Mouse (Mus musculus) lung, embryonic 14.5 days (tissue): ENCODE data around the gene Fblim1. TPM values are rescaled to one million over a fixed set of nuclear protein-coding genes. Genes with fewer than 3 reads are reported as not detected.

Source experiments
- ATAC-seq: fragments of 200-750 bp; cut with Nextera tagmentation; 2 replicates; pipeline ENCODE4 v1.8.0; 2017; ENCODE audit warnings: mild to moderate bottlenecking, moderate TSS enrichment, moderate library complexity; ENCODE audit not compliant: insufficient read depth
- DNase-seq: peaks from one replicate; pipeline ENCODE4 v3.0.0-alpha.2; 2015
- H3K27ac ChIP-seq: fragments of 300-500 bp; sonication (generic); 2 replicates; pipeline ENCODE4 v1.5.1; 2014; ENCODE audit warnings: low read depth, mild to moderate bottlenecking, moderate library complexity
- H3K27me3 ChIP-seq: fragments of 300-500 bp; sonication (generic); 2 replicates; pipeline ENCODE4 v1.6.1; 2014; ENCODE audit warnings: low read length, control low read depth; ENCODE audit not compliant: insufficient read depth
- H3K36me3 ChIP-seq: fragments of 300-500 bp; sonication (generic); 2 replicates; pipeline ENCODE4 v1.6.1; 2014; ENCODE audit warnings: control low read depth; ENCODE audit not compliant: insufficient read depth
- H3K4me1 ChIP-seq: fragments of 300-500 bp; sonication (generic); 2 replicates; pipeline ENCODE4 v1.6.1; 2014; ENCODE audit warnings: antibody characterized with exemption, control low read depth; ENCODE audit not compliant: insufficient read depth
- H3K4me2 ChIP-seq: fragments of 300-500 bp; sonication (generic); 2 replicates; pipeline ENCODE4 v1.6.1; 2014; ENCODE audit warnings: mild to moderate bottlenecking
- H3K4me3 ChIP-seq: fragments of 300-500 bp; sonication (generic); 2 replicates; pipeline ENCODE4 v1.5.1; 2014; ENCODE audit warnings: low read depth, low read length
- H3K9ac ChIP-seq: fragments of 300-500 bp; sonication (generic); 2 replicates; pipeline ENCODE4 v1.6.1; 2014
- H3K9me3 ChIP-seq: fragments of 300-500 bp; sonication (generic); 2 replicates; pipeline ENCODE4 v1.6.1; 2016; ENCODE audit warnings: low read depth, low read length, control low read depth
- CTCF ChIP-seq: IDR thresholded peaks from 2 replicates; pipeline ENCODE4 v1.5.1; 2016; ENCODE audit warnings: antibody characterized with exemption, low read depth
- WGBS: fragments of 180-500 bp; shearing (Covaris S2); extraction: QIAGEN DNeasy Blood & Tissue Kit; methylation state at CpG from one replicate; pipeline ENCODE4 v1.1.7; 2014; 5-methylcytosine and 5-hydroxymethylcytosine counted together
- polyA plus RNA-seq: library from polyadenylated mRNA; unstranded; fragments of >200 nt; fragmentation: Nextera tagmentation; extraction: Ambion mirVana; gene quantifications from 2 replicates; pipeline ENCODE4 v1.2.1, GENCODE M21; 2014

The Fblim1 gene
- polyA plus RNA-seq, 1 experiment from 2014 or later = 89.2 TPM

DNA sequence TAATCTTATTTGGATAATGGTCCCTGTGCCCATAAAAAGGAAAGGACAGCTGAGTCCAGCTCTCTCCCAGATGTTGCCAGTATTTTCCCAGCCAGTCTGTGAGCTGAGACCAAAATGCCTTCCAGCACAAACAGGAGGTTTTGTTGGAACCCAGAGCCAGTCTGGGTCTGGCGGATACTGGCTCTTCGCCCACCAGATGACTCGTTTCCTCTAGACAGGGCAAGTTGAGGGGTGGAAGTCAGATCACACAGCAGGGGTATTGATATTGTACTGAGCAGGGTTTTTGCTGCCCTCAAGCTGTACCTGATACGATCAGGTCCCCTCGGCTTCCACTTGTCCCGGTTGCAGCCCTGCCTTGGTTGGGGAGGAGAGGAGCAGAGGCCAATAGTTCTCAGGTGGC is 3.6 kb upstream of the Fblim1 start:
- no peaks in the 10 kb centered on the region for H3K9me3 ChIP-seq
- DNase-seq (peak; percentile 66), ATAC-seq (no peak)
- H3K9ac ChIP-seq = no peak overlapping the region
- no peak overlapping the region for H3K4me3 ChIP-seq
- no peaks in the 10 kb centered on the region for H3K27me3 ChIP-seq
- H3K36me3 ChIP-seq = no peaks in the 10 kb centered on the region
- H3K4me1 ChIP-seq = peaks cover 9% of the 10 kb centered on the region; the same call in 1 of the 2 replicates
- no peak overlapping the region for H3K4me2 ChIP-seq
- no peak overlapping the region for H3K27ac ChIP-seq
- WGBS = 69% methylated on average over 6 of the region's 6 CpGs
- no peak for TF ChIP-seq CTCF

DNA sequence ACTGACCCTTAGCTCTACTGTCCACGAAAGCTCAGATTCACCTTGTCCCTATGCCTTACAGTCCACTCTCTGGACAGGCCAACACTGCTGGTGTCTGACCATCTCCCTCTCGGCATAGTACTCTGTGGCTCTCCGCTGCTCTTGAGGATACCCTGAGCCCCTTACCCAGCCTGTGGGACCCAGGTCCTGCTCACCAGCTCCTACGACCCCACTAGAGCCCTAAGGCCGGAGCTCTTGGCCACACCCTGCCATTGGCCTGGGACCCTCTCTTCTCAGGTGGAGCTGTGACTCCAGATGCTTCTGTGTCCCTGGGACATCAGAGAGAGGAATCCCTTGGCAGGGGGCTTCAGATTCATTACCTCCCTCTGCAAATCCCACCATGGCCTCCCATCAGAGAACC is 475 bp downstream of the Fblim1 start:
- H3K36me3 ChIP-seq = no peaks in the 10 kb centered on the region
- WGBS = 81% methylated on average over 5 of the region's 5 CpGs
- peak overlapping the region; percentile 83; the same call in 1 of the 2 replicates for H3K27ac ChIP-seq
- TF ChIP-seq CTCF = no peak
- no peaks in the 10 kb centered on the region for H3K27me3 ChIP-seq
- H3K9ac ChIP-seq = no peak overlapping the region
- H3K4me2 ChIP-seq = no peak overlapping the region
- DNase-seq = no peak
- H3K9me3 ChIP-seq = no peaks in the 10 kb centered on the region
- H3K4me3 ChIP-seq = no peak overlapping the region
- H3K4me1 ChIP-seq = peaks cover 21% of the 10 kb centered on the region
- peak; percentile 16; the same call in 1 of the 2 replicates for ATAC-seq

DNA sequence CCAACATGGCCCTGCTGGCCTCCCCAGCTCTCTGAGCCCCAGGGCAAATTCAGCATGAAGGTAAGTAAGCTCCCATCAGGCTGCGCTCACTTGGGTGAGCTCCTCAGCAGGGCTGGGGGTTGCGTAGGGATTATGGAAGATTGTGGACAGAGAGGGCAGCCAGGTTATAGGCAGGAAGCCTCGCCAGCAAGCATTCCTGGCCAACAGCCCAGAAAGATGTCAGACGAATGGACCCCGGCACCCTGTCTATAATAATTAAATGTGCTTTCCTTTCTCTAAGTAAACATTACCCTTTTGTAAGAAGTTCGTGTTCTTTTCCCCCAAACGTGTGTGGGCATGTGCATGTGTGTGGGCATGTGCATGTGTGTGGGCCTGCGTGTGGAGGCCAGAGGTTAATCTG is 1.4 kb downstream of the Fblim1 start:
- ATAC-seq = peak; percentile 66
- H3K27ac ChIP-seq = peak overlapping the region; percentile 83
- peaks cover 21% of the 10 kb centered on the region for H3K4me1 ChIP-seq
- no peaks in the 10 kb centered on the region for H3K9me3 ChIP-seq
- no peaks in the 10 kb centered on the region for H3K36me3 ChIP-seq
- no peak overlapping the region for H3K9ac ChIP-seq
- peak; percentile 91 for DNase-seq
- 12% methylated on average over 8 of the region's 8 CpGs for WGBS
- TF ChIP-seq CTCF = no peak
- no peak overlapping the region for H3K4me2 ChIP-seq
- no peaks in the 10 kb centered on the region for H3K27me3 ChIP-seq
- no peak overlapping the region for H3K4me3 ChIP-seq

DNA sequence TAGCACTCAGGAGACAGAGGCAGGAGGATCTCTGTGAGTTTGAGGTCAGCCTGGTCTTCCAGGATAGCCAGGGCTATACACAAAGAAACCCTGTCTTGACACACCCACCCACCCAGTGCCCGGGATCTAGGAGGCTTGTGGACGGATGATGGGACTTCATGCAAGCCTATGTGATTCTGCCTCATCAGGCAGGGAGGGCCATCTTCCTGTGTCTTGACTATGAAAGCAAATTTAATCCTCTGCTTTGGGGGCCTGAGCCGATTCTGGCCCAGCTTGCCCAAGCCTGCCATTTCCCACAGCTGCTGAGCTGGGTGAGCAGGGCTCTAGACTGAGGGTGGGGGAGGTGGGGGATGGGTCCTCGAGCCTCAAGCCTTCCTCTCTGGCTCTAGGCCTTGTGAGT is 2.0 kb downstream of the Fblim1 start:
- no peak overlapping the region for H3K4me3 ChIP-seq
- no peaks in the 10 kb centered on the region for H3K27me3 ChIP-seq
- H3K9ac ChIP-seq = no peak overlapping the region
- DNase-seq = peak; percentile 21
- 64% methylated on average over 4 of the region's 4 CpGs for WGBS
- H3K27ac ChIP-seq = peak overlapping the region; percentile 83
- peaks cover 21% of the 10 kb centered on the region for H3K4me1 ChIP-seq
- TF ChIP-seq CTCF = no peak
- no peaks in the 10 kb centered on the region for H3K9me3 ChIP-seq
- peak; percentile 21 for ATAC-seq
- no peak overlapping the region for H3K4me2 ChIP-seq
- no peaks in the 10 kb centered on the region for H3K36me3 ChIP-seq

DNA sequence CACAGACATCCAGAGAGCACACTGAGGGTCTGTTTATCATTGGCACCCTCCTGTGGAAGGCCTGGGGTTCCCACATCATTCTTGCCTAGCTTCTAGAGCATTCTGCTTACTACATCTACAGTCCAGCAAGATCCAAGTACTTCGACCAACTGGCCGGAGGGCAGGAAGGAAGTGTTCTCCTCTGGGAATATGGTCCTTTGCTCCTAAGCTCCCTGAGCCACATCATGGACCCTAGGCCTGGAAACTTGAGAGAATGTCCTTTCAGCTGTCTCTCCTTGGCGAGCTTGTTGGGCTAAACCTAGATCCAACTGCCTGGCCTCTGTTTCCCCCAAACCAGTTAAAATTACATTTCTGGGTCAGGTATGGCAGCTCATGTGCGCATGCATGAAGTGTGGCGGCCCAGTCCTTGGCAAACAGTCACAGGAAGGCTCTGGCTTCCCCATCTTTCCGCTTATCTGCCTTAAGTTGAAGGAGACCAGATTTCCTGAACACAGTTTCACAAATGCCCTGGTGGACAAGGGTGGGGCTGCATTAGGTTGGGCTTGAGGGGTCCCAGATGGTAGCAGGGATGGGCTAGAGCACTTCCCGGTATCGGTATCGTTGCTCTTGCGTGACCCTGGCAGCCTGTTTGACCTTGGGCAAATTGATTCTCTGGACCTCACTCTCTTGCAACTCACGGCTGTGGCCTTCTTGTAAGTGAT is 3.2 kb downstream of the Fblim1 start:
- Histone ChIP-seq H3K9me3 (no peaks in the 10 kb centered on the region), H3K36me3 (no peaks in the 10 kb centered on the region), H3K27ac (no peak overlapping the region), H3K4me2 (no peak overlapping the region), H3K4me1 (peaks cover 27% of the 10 kb centered on the region), H3K27me3 (no peaks in the 10 kb centered on the region), H3K9ac (no peak overlapping the region), H3K4me3 (no peak overlapping the region)
- 68% methylated on average over 11 of the region's 11 CpGs for WGBS
- no peak for ATAC-seq
- TF ChIP-seq CTCF = peak; percentile 28; the same call in 1 of the 2 replicates
- no peak for DNase-seq

DNA sequence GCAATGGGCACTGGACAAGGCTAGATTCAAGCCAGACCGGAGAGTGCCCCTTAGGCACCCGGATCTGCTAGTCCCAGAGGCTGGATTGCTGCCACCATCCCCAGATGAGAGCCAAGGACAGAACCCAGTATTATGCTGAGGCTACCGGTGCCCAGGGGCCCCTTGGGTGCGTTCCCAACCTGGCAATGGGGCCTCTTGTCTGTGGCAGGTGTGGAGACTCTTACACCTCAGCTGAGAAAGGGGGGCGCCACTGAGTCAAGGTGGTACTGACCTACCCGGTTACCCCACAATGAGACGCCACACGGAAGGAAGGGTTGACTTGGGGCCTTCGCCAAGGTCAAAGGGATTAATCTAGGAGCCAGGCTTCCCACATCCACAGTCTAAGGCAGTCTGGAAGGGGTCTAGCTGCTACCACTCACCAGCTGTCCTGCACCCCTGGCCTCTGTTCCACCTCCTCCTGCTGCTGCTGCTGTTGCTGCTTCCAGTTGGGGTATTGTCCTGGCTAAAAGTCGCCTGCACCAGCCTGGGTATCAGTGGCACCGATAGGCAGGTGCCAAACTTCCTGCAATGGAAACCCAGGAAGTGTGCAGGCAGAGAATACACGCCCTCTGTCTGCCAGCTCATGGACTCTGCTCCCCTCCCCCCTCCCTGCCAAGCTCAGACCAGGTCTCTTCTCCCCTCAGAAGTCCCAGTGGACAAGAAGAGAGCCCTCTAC is 4.6 kb downstream of the Fblim1 start:
- WGBS = 71% methylated on average over 12 of the region's 12 CpGs
- Histone ChIP-seq H3K27ac (no peak overlapping the region), H3K27me3 (no peaks in the 10 kb centered on the region), H3K9me3 (no peaks in the 10 kb centered on the region), H3K4me3 (no peak overlapping the region), H3K4me1 (peaks cover 27% of the 10 kb centered on the region), H3K4me2 (no peak overlapping the region), H3K9ac (no peak overlapping the region), H3K36me3 (no peaks in the 10 kb centered on the region)
- no peak for DNase-seq
- ATAC-seq = no peak
- 0 out of 2 replicates have a peak, but pooled peaks have one; percentile 14 for TF ChIP-seq CTCF

DNA sequence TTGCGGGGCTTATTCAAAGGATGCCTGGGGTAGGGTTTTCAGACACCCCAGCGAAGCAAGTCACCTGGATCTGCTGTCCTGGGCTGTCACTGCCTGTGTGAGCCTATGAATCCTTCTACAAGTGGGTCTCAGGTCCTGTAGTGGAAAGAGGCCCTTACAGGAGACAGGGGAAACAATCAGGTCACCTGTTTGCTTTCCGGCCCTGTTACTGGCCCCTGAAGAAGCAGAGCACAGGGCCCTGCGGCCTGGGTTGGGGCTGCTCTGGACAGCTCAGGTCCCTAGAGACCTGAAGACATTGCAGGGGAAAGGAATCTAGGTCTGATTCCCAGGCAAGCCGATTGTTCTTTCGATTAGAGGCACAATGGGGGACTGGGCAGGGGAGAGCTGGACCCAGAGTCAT is 5.5 kb downstream of the Fblim1 start:
- no peak overlapping the region for H3K9ac ChIP-seq
- DNase-seq = no peak
- ATAC-seq = no peak
- peaks cover 25% of the 10 kb centered on the region for H3K4me1 ChIP-seq
- no peak for TF ChIP-seq CTCF
- H3K4me2 ChIP-seq = peak overlapping the region; percentile 95; the same call in 1 of the 2 replicates
- peak overlapping the region; percentile 74 for H3K4me3 ChIP-seq
- H3K27me3 ChIP-seq = no peaks in the 10 kb centered on the region
- 35% methylated on average over 6 of the region's 6 CpGs for WGBS
- peak overlapping the region; percentile 96 for H3K27ac ChIP-seq
- no peaks in the 10 kb centered on the region for H3K9me3 ChIP-seq
- H3K36me3 ChIP-seq = peaks cover 1% of the 10 kb centered on the region
